Mouse (Mus musculus) retina, adult 2 months (tissue): ENCODE measurements around the gene Krtap1-5.

Experiments
- DNase-seq: peaks from one replicate; pipeline ENCODE4 v3.0.0-alpha.2; 2012; ENCODE audit warnings: low read depth, low spot score

Gene Krtap1-5

GRCm38 (mm10) chr11:99547892-99548291, 32.9 kb downstream of the Krtap1-5 start:
- no peak for DNase-seq

DNA sequence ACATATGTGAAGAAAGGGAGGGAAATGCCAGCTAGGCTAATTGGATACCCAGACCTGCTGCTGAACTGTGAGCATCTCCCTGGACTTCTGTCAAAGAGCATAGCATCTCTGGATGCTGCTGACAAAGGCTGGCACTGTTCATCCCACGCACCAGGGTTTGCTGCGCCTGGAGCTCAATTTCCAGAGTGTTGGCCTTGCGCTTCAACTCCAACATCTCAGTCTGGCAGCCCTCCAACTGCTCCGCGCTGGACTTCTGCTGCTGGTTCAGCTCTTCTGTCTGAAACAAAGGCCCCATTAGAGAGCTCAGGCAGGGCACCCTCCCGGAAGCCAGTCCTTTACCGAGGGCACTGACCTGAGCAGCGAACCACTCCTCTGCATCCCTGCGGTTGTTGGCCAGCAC, 41.1 kb downstream of the Krtap1-5 start:
- DNase-seq: peak; percentile 13
